Mouse (Mus musculus) T-cell, adult 2 months (primary cell): ENCODE data around the gene Urad.

Experiments used
- DNase-seq: peaks from one replicate; pipeline ENCODE4 v3.0.0; 2022; ENCODE audit warnings: low spot score

Urad gene

GRCm38 (mm10) chr5:147269926-147270672 lies 52.1 kb downstream of the Urad start, which contains the start of gene Pdx1:
TSS of gene Pdx1 (plus strand) at chr5:147269959.
- DNase-seq = no peak

GRCm38 (mm10) chr5:147269371-147269770 lies 52.9 kb downstream of the Urad start:
- no peak for DNase-seq

- no peak for DNase-seq
Observed at GRCm38 (mm10) chr5:147268728-147269127, 53.5 kb downstream of the Urad start.

GRCm38 (mm10) chr5:147267434-147267833 lies 54.8 kb downstream of the Urad start:
- no peak for DNase-seq
